Comparison of ENCODE assay signal across 15 mouse cellular contexts in genomic region chr2:43727693-43728092, GRCm38 (mm10). TPM values are rescaled to one million over a fixed set of nuclear protein-coding genes. Genes with fewer than 3 reads are reported as not detected.
DNase-seq lines count a peak whose midpoint lies in the region; ATAC-seq and TF ChIP-seq lines count a peak whose summit lies in the region.
"Had no signal": no experiment of that assay in that cellular context is flagged by ENCODE, and none has a peak within 500 bp of the region (broad histone marks: within the 10 kb centered on the region; RNA-seq: fewer than 3 reads in every experiment).

No protein-coding gene starts in this region.

- peaks cover 2% of the 10 kb centered on the region for H3K4me1 ChIP-seq in spleen, adult 2 months (ENCODE audit: control insufficient read depth, insufficient read depth, insufficient read length)
- H3K4me1 ChIP-seq in liver, postnatal 0 days (ENCODE audit: insufficient read depth), result no peaks in the 10 kb centered on the region
- no peaks in the 10 kb centered on the region; the same call in 1 of the 2 replicates for H3K4me1 ChIP-seq in forebrain, embryonic 14.5 days (ENCODE audit: control insufficient read depth, insufficient read depth, low read length)

- H3K9ac ChIP-seq in liver, postnatal 0 days (replicated peaks), result no peak overlapping the region
- no peak overlapping the region for H3K9ac ChIP-seq in forebrain, embryonic 14.5 days (ENCODE audit: low read length)

- 5% methylated on average over 8 of the region's 8 CpGs for WGBS in spleen, adult 2 months
- 27% methylated on average over 8 of the region's 8 CpGs for WGBS in liver, postnatal 0 days (ENCODE audit: insufficient replicate concordance)
- WGBS in forebrain, embryonic 14.5 days, result 87% methylated on average over 8 of the region's 8 CpGs

- peak overlapping the region; percentile 49 for H3K4me2 ChIP-seq in liver, postnatal 0 days (ENCODE audit: low read depth, low read length)
- no peak overlapping the region for H3K4me2 ChIP-seq in forebrain, embryonic 14.5 days (ENCODE audit: low read length)

- peak overlapping the region; percentile 50 for H3K4me3 ChIP-seq in spleen, adult 2 months (ENCODE audit: extremely low read depth, insufficient read depth, insufficient read length)
- peak overlapping the region; percentile 9; the same call in 1 of the 2 replicates for H3K4me3 ChIP-seq in liver, postnatal 0 days (ENCODE audit: low read depth, low read length)
- no peak overlapping the region for H3K4me3 ChIP-seq in forebrain, embryonic 14.5 days (ENCODE audit: low read depth, low read length)
- H3K4me3 ChIP-seq: forebrain, embryonic 10.5 days had no signal

- ATAC-seq in activated CD4-positive, CD25-positive, alpha-beta regulatory T cell, adult 4 months, result peak; percentile 89
- ATAC-seq in liver, postnatal 0 days, result 0 out of 2 replicates have a peak, but pooled peaks have one; percentile 25
- no peak for ATAC-seq in forebrain, embryonic 14.5 days

- peak; percentile 47 to 82 for DNase-seq in spleen, adult 2 months (ENCODE audit: low read depth in 1 of 2, low spot score in 2 of 2)
- no peak for DNase-seq in spleen, postnatal 14 days (ENCODE audit: low spot score in 2 of 2)
- no peak for DNase-seq in liver, postnatal 0 days
- peak; percentile 45 for DNase-seq in thymus, postnatal 25 days
- no peak for DNase-seq in forebrain, embryonic 14.5 days (ENCODE audit: low spot score)
- no peak for DNase-seq in adrenal gland, adult (ENCODE audit: inconsistent age in 2 of 2, low spot score in 1 of 2)
- DNase-seq in cerebellum, adult 9-10 months, result no peak
- DNase-seq: embryo, embryonic 11 days; gastrocnemius, postnatal 10 days; heart, postnatal 14 days; kidney, adult 2 months; layer of hippocampus, adult 9-11 months; right cerebral cortex, adult 18-20 months had no signal

- no peak for TF ChIP-seq EP300 in liver, postnatal 0 days (IDR thresholded peaks at IDR 0.05; ENCODE audit: low read depth)

- no peak for TF ChIP-seq CTCF in spleen, adult 2 months (IDR thresholded peaks at IDR 0.05; ENCODE audit: extremely low read depth, insufficient read depth, insufficient read length, insufficient replicate concordance)
- no peak for TF ChIP-seq CTCF in liver, postnatal 0 days (IDR thresholded peaks at IDR 0.05; ENCODE audit: low read depth)

- no peak for TF ChIP-seq POLR2A in spleen, adult 2 months (IDR thresholded peaks at IDR 0.05; ENCODE audit: low read depth, low read length)

- H3K27ac ChIP-seq in spleen, adult 2 months (ENCODE audit: insufficient read depth, low read length), result peak overlapping the region; percentile 87
- H3K27ac ChIP-seq in liver, postnatal 0 days (ENCODE audit: low read depth), result no peak overlapping the region
- no peak overlapping the region for H3K27ac ChIP-seq in forebrain, embryonic 14.5 days (ENCODE audit: low read depth, low read length)
- H3K27ac ChIP-seq: forebrain, embryonic 10.5 days had no signal

- H3K9me3 ChIP-seq in liver, postnatal 0 days (ENCODE audit: low read length), result no peaks in the 10 kb centered on the region
- no peaks in the 10 kb centered on the region for H3K9me3 ChIP-seq in forebrain, embryonic 14.5 days (replicated peaks; ENCODE audit: control insufficient read depth, low read length)
- H3K9me3 ChIP-seq: forebrain, embryonic 10.5 days had no signal

- H3K36me3 ChIP-seq in spleen, adult 2 months (ENCODE audit: control insufficient read depth, insufficient read depth, low read length), result no peaks in the 10 kb centered on the region
- no peaks in the 10 kb centered on the region for H3K36me3 ChIP-seq in liver, postnatal 0 days (replicated peaks; ENCODE audit: insufficient read depth, low read length)
- H3K36me3 ChIP-seq in forebrain, embryonic 14.5 days (ENCODE audit: control insufficient read depth, insufficient read depth, low read length), result no peaks in the 10 kb centered on the region
- H3K36me3 ChIP-seq: forebrain, embryonic 10.5 days had no signal

- no peaks in the 10 kb centered on the region for H3K27me3 ChIP-seq in spleen, adult 2 months (ENCODE audit: control insufficient read depth, insufficient read depth, low read length)
- H3K27me3 ChIP-seq in liver, postnatal 0 days (ENCODE audit: insufficient read depth, low read length), result no peaks in the 10 kb centered on the region
- H3K27me3 ChIP-seq in forebrain, embryonic 14.5 days (replicated peaks; ENCODE audit: control insufficient read depth, insufficient read depth, low read length), result no peaks in the 10 kb centered on the region

RNA-seq across cellular contexts. Expression of gene Arhgap15, which starts 20.9 kb away (rescaled TPM):
- 4.2 and 4.8 TPM in 2 replicates for polyA plus RNA-seq in spleen, adult 2 months (2012; rRNA removed)
- polyA plus RNA-seq in activated CD4-positive, CD25-positive, alpha-beta regulatory T cell, adult 4 months (2017; shearing (Covaris generic)), result 100 to 1,000 TPM; 282 to 347 TPM
- polyA plus RNA-seq in liver, postnatal 0 days (2015; fragmentation: Nextera tagmentation; extraction: Ambion mirVana), result 5.3 and 6.3 TPM in 2 replicates
- 1.0 and 1.1 TPM in 2 replicates for polyA plus RNA-seq in forebrain, embryonic 14.5 days (2014; fragmentation: Nextera tagmentation; extraction: Ambion mirVana)

Comparison
In these comparisons a context has a peak if more than half of its experiments do, and no peak if none do; other contexts are left out.
1. DNase-seq: peak in spleen, adult 2 months (2 of 2) and thymus, postnatal 25 days (single experiment); none in spleen, postnatal 14 days (0 of 2), liver, postnatal 0 days (single experiment), forebrain, embryonic 14.5 days (single experiment), adrenal gland, adult (0 of 2) and cerebellum, adult 9-10 months (single experiment).
2. RNA of gene Arhgap15, which starts 20.9 kb away (polyA plus RNA-seq): 282 to 347 TPM in activated CD4-positive, CD25-positive, alpha-beta regulatory T cell, adult 4 months; 5.3 to 6.3 TPM in liver, postnatal 0 days, 4.2 to 4.8 TPM in spleen, adult 2 months and 1.0 to 1.1 TPM in forebrain, embryonic 14.5 days; every median in the first group is over 10 times any median in the second.